Mouse (Mus musculus) erythroblast, embryonic 14.5 days (primary cell): ENCODE data around the gene Csf3r.

Experiments
- GATA1 ChIP-seq: IDR thresholded peaks from 2 replicates; pipeline ENCODE4 v1.6.1; 2012; ENCODE audit warnings: low read length, inconsistent platforms, mixed read lengths
- TAL1 ChIP-seq: IDR thresholded peaks from 3 replicates; pipeline ENCODE4 v1.6.1; 2012; ENCODE audit warnings: low read length, inconsistent platforms, mixed read lengths

DNA sequence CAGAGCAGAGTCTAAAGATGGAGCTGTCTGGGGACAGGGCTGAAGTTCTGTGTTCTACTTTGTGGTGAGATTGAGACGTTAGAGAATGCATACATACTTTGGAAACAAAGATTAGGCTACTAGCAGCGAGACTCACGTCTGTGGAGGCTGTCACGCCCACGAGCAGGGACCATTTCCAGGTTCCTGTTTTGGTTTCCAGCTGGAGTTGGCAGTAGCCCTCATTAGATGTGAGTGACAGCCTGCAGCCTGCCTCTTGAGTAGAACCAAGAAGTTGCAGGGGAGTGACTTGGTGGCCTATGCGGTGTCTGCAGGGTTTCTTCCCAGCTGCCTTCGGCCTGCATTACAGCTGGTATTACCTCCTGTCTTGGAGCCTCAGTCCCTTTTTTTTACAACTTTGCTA is 27.3 kb downstream of the Csf3r start:
- TF ChIP-seq TAL1: no peak
- no peak for TF ChIP-seq GATA1
